Mouse (Mus musculus) heart, embryonic 16.5 days (tissue): ENCODE measurements around the gene Coq10b. TPM values are rescaled to one million over a fixed set of nuclear protein-coding genes. Genes with fewer than 3 reads are reported as not detected.

Source experiments
- ATAC-seq: fragments of 200-750 bp; cut with Nextera tagmentation; replicated peaks from 2 replicates; pipeline ENCODE4 v1.8.0; 2017; ENCODE audit warnings: moderate number of reproducible peaks; ENCODE audit not compliant: insufficient read depth, low FRiP score; ENCODE audit errors: extremely low read depth
- H3K27ac ChIP-seq: fragments of 300-500 bp; sonication (generic); 2 replicates; pipeline ENCODE4 v1.5.1; 2014; ENCODE audit warnings: mild to moderate bottlenecking, low read length, control low read depth, moderate library complexity
- H3K27me3 ChIP-seq: fragments of 300-500 bp; sonication (generic); 2 replicates; pipeline ENCODE4 v1.6.1; 2014; ENCODE audit warnings: low read length, mixed read lengths; ENCODE audit not compliant: control insufficient read depth, insufficient read depth
- H3K36me3 ChIP-seq: fragments of 300-500 bp; sonication (generic); 2 replicates; pipeline ENCODE4 v1.6.1; 2014; ENCODE audit not compliant: control insufficient read depth, insufficient read depth
- H3K4me1 ChIP-seq: fragments of 300-500 bp; sonication (generic); 2 replicates; pipeline ENCODE4 v1.6.1; 2014; ENCODE audit warnings: low read length, mixed read lengths; ENCODE audit not compliant: control insufficient read depth, insufficient read depth
- H3K4me2 ChIP-seq: fragments of 300-500 bp; sonication (generic); 2 replicates; pipeline ENCODE4 v1.6.1; 2014; ENCODE audit warnings: low read depth, mild to moderate bottlenecking, control low read depth, low read length
- H3K4me3 ChIP-seq: fragments of 300-500 bp; sonication (generic); 2 replicates; pipeline ENCODE4 v1.5.1; 2014; ENCODE audit warnings: mild to moderate bottlenecking, control low read depth, low read length
- H3K9ac ChIP-seq: fragments of 300-500 bp; sonication (generic); 2 replicates; pipeline ENCODE4 v1.6.1; 2014; ENCODE audit warnings: low read length, control low read depth
- H3K9me3 ChIP-seq: fragments of 300-500 bp; sonication (generic); replicated peaks from 2 replicates; pipeline ENCODE4 v1.6.1; 2016; ENCODE audit warnings: low read length; ENCODE audit not compliant: control insufficient read depth
- WGBS: fragments of 180-500 bp; shearing (Covaris S2); extraction: QIAGEN DNeasy Blood & Tissue Kit; methylation state at CpG from one replicate; pipeline ENCODE4 v1.1.7; 2014; 5-methylcytosine and 5-hydroxymethylcytosine counted together
- polyA plus RNA-seq: library from polyadenylated mRNA; unstranded; fragments of >200 nt; fragmentation: Nextera tagmentation; extraction: Ambion mirVana; gene quantifications from 2 replicates; pipeline ENCODE4 v1.2.1, GENCODE M21; 2015

Gene Coq10b
- polyA plus RNA-seq, 1 experiment from 2014 or later, result 20.3 TPM

- H3K4me2 ChIP-seq, result peak overlapping the region; percentile 59
- H3K9ac ChIP-seq, result peak overlapping the region; percentile 61
- ATAC-seq, result no peak
- H3K27me3 ChIP-seq, result no peaks in the 10 kb centered on the region
- H3K9me3 ChIP-seq, result no peaks in the 10 kb centered on the region
- peak overlapping the region; percentile 68 for H3K27ac ChIP-seq
- H3K4me1 ChIP-seq, result peaks cover 14% of the 10 kb centered on the region
- H3K36me3 ChIP-seq, result no peaks in the 10 kb centered on the region
- whole genome bisulfite sequencing, result 60% methylated on average over 11 of the region's 11 CpGs
- peak overlapping the region; percentile 29; the same call in 1 of the 2 replicates for H3K4me3 ChIP-seq
Measured at GRCm38 (mm10) chr1:55028512-55029249, 23.9 kb upstream of the Coq10b start.

- peaks cover 9% of the 10 kb centered on the region for H3K4me1 ChIP-seq
- no peak for ATAC-seq
- 66% methylated on average over 4 of the region's 4 CpGs for WGBS
- no peak overlapping the region for H3K9ac ChIP-seq
- no peaks in the 10 kb centered on the region for H3K27me3 ChIP-seq
- H3K4me3 ChIP-seq, result no peak overlapping the region
- H3K9me3 ChIP-seq, result no peaks in the 10 kb centered on the region
- no peak overlapping the region; the same call in 1 of the 2 replicates for H3K27ac ChIP-seq
- peak overlapping the region; percentile 59 for H3K4me2 ChIP-seq
- H3K36me3 ChIP-seq, result no peaks in the 10 kb centered on the region
Measured at GRCm38 (mm10) chr1:55029446-55029845, 23.1 kb upstream of the Coq10b start.

GRCm38 (mm10) chr1:55031026-55031779 is 21.4 kb upstream of the Coq10b start:
- Histone ChIP-seq H3K27ac (no peak overlapping the region), H3K9ac (no peak overlapping the region), H3K4me1 (no peaks in the 10 kb centered on the region), H3K9me3 (no peaks in the 10 kb centered on the region), H3K4me3 (no peak overlapping the region), H3K4me2 (no peak overlapping the region), H3K36me3 (no peaks in the 10 kb centered on the region), H3K27me3 (no peaks in the 10 kb centered on the region)
- no peak for ATAC-seq

DNA sequence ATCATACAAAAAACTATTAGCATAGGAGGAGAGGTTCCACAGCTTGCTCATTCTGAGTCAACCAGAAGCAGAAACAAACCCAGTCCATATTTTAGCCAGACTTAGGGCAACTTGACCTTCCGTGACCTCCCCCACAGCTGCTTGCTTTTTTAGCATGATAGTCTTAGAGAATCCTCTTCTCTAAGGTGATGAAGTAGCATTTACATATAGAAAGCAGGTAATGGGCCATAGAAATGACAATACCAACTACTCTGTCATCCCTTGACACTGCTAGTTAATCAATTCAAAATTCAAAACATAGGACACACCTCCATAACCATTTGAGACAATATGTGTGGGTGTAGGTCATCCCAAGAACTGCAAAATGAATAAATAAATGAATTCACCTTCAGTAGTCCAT is 12.6 kb upstream of the Coq10b start:
- ATAC-seq, result no peak
- H3K9ac ChIP-seq, result no peak overlapping the region
- H3K4me2 ChIP-seq, result no peak overlapping the region
- peaks cover 10% of the 10 kb centered on the region; the same call in 1 of the 2 replicates for H3K9me3 ChIP-seq
- H3K27ac ChIP-seq, result no peak overlapping the region
- H3K27me3 ChIP-seq, result no peaks in the 10 kb centered on the region
- H3K4me1 ChIP-seq, result no peaks in the 10 kb centered on the region
- H3K4me3 ChIP-seq, result no peak overlapping the region
- H3K36me3 ChIP-seq, result no peaks in the 10 kb centered on the region
- 77% methylated on average over 1 of the region's 1 CpGs for WGBS

DNA sequence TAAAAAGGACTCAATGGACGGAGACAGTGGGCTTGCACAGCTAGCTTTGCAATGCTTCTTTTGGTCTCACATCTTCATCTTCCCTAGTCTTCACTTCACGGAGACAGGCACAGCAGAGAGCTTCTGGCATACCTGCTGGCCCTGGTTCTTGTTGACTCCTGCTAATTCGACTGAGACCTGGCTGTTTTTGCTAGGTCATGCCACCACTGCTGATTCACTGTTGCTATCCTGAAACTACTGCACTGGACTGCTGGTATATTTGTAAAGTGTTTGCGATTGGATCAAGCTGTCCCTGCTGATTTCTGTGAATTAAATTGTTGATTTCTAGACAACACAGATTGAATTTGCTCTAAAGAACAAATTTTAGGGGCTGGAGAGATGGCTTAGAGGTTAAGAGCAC is 10.9 kb upstream of the Coq10b start:
- H3K9ac ChIP-seq, result no peak overlapping the region
- H3K4me1 ChIP-seq, result no peaks in the 10 kb centered on the region
- no peak overlapping the region for H3K4me2 ChIP-seq
- no peak overlapping the region for H3K27ac ChIP-seq
- no peak for ATAC-seq
- no peak overlapping the region for H3K4me3 ChIP-seq
- 79% methylated on average over 4 of the region's 4 CpGs for WGBS
- no peaks in the 10 kb centered on the region for H3K36me3 ChIP-seq
- peaks cover 10% of the 10 kb centered on the region; the same call in 1 of the 2 replicates for H3K9me3 ChIP-seq
- H3K27me3 ChIP-seq, result no peaks in the 10 kb centered on the region

- Histone ChIP-seq H3K9me3 (peaks cover 10% of the 10 kb centered on the region; the same call in 1 of the 2 replicates), H3K4me2 (no peak overlapping the region), H3K4me1 (no peaks in the 10 kb centered on the region), H3K4me3 (no peak overlapping the region), H3K27ac (no peak overlapping the region), H3K36me3 (no peaks in the 10 kb centered on the region), H3K27me3 (no peaks in the 10 kb centered on the region), H3K9ac (no peak overlapping the region)
- no peak for ATAC-seq
- WGBS, result 54% methylated on average over 1 of the region's 1 CpGs
Measured at GRCm38 (mm10) chr1:55042246-55042645, 10.3 kb upstream of the Coq10b start.

DNA sequence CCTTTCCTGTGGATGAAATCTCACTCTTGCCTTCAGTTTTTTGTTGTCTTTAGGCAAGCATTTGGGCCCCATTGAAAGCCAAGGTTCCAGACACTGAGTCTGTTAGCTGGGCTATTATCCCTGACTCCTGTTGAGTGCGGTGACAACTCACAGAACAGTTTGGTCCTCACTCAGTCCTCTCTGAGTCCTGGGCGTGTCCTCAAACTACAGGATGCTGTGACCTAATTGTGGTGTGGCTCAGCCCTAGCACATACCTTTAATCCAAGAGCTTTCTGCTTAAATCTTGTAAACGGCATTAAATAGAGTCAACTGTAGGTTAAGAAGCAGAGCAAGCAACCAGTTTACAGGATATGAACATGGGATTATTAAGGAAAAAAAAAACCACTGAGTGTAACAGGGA is 9.4 kb upstream of the Coq10b start:
- no peak overlapping the region for H3K4me2 ChIP-seq
- no peaks in the 10 kb centered on the region for H3K36me3 ChIP-seq
- H3K27me3 ChIP-seq, result no peaks in the 10 kb centered on the region
- H3K4me3 ChIP-seq, result no peak overlapping the region
- H3K27ac ChIP-seq, result no peak overlapping the region
- WGBS, result 70% methylated on average over 3 of the region's 3 CpGs
- H3K9me3 ChIP-seq, result peaks cover 10% of the 10 kb centered on the region; the same call in 1 of the 2 replicates
- no peak overlapping the region for H3K9ac ChIP-seq
- no peak for ATAC-seq
- H3K4me1 ChIP-seq, result no peaks in the 10 kb centered on the region

DNA sequence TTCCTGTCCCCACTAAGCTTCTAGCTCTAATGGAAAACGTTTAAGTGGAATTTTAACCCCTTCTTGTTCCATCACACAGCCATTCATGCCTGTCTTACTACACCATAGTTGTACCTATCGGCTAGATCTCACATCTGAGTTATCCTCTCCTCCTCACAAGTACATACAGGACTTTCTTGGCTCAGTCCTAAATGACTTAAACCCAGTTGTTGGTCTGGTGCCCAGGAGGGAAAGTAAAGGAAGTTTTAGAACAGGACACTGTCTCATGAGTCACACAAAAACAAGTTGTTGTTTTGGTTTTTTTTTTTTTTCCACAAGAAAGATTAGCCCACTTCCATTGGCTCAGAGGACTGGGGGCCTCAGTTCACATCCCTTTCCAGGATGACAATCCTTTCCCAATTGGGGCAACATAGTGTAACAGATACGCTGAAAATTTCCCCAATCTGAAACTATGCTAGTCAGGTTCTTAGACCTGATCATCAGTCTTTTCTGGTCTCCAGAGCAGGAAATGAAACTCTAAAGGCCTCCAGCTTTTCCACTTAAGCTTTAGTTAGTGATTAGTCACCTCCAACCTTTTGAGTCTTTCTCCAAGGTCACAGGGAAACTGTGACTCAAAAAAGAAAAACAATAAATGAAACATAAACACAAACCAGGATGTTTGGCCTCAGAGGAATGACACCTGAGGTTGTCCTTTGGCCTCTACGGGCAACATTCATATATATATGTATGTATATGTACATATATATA is 3.6 kb upstream of the Coq10b start:
- WGBS, result 60% methylated on average over 4 of the region's 4 CpGs
- Histone ChIP-seq H3K9ac (no peak overlapping the region), H3K27ac (no peak overlapping the region), H3K4me2 (no peak overlapping the region), H3K4me3 (no peak overlapping the region), H3K36me3 (no peaks in the 10 kb centered on the region), H3K27me3 (no peaks in the 10 kb centered on the region), H3K4me1 (peaks cover 10% of the 10 kb centered on the region; the same call in 1 of the 2 replicates), H3K9me3 (no peaks in the 10 kb centered on the region)
- ATAC-seq, result no peak
